Mouse (Mus musculus) heart, postnatal 0 days (tissue): ENCODE data around the gene Ppp2r2c.

ENCODE experiments used
- CTCF ChIP-seq: IDR thresholded peaks from 2 replicates; pipeline ENCODE4 v1.5.1; 2016; ENCODE audit warnings: antibody characterized with exemption, control low read depth, low read depth
- EP300 ChIP-seq: IDR thresholded peaks from 2 replicates; pipeline ENCODE4 v1.6.1; 2016; ENCODE audit warnings: antibody characterized with exemption, low read depth

DNA sequence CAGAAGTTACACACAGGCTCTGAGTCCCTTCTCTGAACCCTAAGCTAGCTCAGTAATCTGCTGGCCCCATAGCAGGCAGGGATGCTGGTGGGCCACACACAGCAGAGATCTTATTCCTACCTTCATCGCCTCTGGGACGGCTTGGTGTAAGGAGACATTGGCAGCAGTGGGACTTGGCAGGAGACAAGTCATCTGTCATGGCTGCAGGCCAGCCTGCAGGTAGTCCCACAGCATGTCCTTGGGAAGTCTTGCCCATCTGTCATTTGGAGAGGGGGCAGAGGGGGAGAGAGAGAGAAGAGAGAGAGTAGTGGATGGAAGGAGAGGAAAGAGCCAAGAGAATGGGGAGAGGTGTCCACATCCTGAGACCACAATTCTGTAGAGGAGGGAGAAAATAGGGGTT is 35.8 kb downstream of the Ppp2r2c start:
- TF ChIP-seq CTCF (no peak), EP300 (no peak)
